Mouse (Mus musculus): ENCODE data around the gene Tmem179b.
A peak's percentile ranks its signal among the peaks of the same experiment; 100 is the strongest.
"Not testable (repeated sequence)": the region's sequence is repeated elsewhere in the genome, so short reads cannot be mapped to it uniquely, and the experiment has no call there.

Gene Tmem179b

GRCm38 (mm10) chr19:8728335-8729099 lies 45.8 kb downstream of the Tmem179b start:
- not testable (repeated sequence) for DNase-seq

DNA sequence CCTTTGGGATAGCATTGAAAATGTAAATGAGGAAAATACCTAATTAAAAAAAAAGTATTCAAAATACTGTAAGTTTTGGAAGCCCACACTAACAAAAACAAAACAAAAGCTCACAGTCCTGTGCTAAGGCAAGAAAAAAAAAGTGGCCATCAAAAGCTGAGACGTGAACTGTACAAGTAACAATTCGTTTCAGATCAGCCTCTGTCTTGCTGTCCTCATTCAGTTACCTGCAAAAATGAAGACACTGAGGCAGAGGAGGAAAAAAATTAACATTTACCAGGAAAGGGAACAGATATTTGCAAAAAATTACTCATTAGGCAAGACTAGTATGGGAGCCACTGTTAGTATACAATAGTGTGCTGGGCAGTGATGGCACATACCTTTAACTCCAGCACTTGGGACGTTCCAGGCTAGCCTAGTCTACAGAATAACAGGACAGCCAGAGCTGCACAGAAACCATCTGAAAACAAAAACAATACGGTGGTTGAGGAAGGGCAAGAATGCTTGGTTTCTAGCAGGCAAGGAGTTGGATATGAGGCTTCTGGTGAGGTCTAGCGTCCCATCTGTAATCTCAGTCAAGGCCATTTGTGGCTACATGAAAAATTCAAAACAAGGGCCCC lies 46.7 kb downstream of the Tmem179b start:
- no peak for DNase-seq

DNA sequence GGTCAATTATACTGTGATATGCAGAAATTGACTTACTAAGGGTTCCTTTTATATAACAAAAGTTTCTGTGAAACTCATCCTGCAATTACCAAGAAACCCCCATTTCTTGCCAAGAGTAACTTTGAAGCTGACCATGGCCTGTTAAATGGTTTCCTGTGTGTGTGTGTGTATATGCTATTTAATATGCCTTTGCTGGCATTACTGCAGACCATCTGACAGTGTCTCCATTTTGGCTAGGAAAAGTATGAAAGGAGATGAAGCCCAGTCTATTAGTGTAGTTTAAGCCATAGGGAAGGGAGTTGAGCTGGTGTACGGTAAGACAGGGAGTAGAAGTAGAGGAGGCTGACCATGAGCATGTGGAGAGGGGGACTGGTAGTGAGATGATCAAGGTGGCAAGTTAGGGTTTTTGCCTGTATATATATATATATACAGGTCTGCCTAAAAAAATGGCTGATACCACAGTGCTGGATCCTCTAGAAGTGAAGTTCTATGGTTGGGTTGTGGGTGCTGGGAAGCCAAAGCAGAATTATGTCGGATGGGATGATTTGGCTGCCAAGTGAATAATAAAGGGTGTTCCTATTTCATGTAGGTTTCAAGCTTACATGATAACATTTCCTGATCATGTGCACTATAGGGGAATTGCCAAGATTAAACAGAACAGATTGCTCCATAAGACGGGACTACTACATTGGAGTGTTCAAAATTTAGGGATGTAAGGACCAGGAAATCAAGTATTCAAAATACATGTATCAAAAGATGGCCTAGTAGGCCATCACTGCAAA lies 47.5 kb downstream of the Tmem179b start:
- no peak for DNase-seq

DNA sequence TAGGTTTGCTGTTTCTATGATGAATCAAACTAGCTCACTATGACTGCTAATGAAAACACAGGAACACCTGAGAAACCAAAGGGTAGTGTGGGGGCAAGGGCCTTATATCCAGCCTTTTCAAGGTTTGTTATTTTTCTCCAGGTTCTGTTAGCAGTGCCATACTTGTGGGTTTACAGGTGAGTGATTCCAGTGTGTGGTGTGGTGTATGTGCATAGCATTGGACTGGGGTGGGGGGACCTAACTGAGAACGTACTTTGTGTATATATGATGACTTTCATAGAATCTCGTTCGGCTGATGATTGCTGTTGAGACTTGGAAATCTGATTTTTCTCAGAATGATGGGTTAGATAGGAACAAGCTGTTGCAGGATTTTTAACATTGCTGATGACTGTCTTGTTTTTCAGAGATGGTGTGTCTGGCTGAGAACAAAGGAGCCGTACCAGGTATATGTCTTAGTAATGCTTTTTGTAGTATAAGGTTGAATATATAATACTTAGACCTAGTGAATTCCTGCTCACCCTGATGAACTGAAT lies 49.1 kb downstream of the Tmem179b start:
- no peak for DNase-seq

GRCm38 (mm10) chr19:8724392-8724791 lies 49.9 kb downstream of the Tmem179b start:
- no peak for DNase-seq

- peak; percentile 24 for DNase-seq
Measured at GRCm38 (mm10) chr19:8723574-8724346, 50.5 kb downstream of the Tmem179b start.

GRCm38 (mm10) chr19:8722907-8723573 lies 51.2 kb downstream of the Tmem179b start, which contains the start of gene Slc3a2:
Slc3a2 (minus strand) TSS chr19:8723369.
- peak; percentile 99 for DNase-seq

DNA sequence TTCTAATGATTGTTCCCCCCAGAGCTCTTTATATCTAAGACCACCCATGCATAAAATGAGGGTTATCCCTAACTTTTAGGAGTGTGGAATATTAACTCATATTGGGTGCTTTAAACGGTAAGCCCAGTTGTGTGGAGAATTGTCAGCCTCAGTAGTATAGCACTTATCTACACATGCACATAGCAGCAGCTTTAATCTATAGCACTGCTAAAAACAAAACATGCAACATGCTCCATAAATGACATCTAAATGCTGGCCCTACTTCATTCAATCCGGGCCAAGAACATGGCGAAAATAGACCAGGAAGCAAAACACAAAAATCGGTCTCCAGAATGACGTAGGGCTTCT lies 51.7 kb downstream of the Tmem179b start:
- no peak for DNase-seq
